Mouse (Mus musculus): ENCODE measurements around the gene Taf12.

- TF ChIP-seq POLR2A (IDR thresholded peaks at IDR 0.05; ENCODE audit: insufficient read length, low read depth) (no peak), MAX (IDR thresholded peaks at IDR 0.05; ENCODE audit: low read depth) (no peak)
Observed at GRCm38 (mm10) chr4:132311209-132311608, 37.0 kb downstream of the Taf12 start.

All from myocyte (in vitro differentiated cells).